Mouse (Mus musculus) hindbrain, embryonic 16.5 days (tissue): ENCODE data around the gene Adamtsl4. TPM values are rescaled to one million over a fixed set of nuclear protein-coding genes. Genes with fewer than 3 reads are reported as not detected.

Experiments used
- ATAC-seq: fragments of 200-750 bp; cut with Nextera tagmentation; 2 replicates; pipeline ENCODE4 v1.8.0; 2017; ENCODE audit warnings: moderate TSS enrichment, moderate library complexity
- H3K27ac ChIP-seq: fragments of 300-500 bp; sonication (generic); 2 replicates; pipeline ENCODE4 v1.5.1; 2014; ENCODE audit warnings: low read depth, mild to moderate bottlenecking, control low read depth, low read length, moderate library complexity
- H3K27me3 ChIP-seq: fragments of 300-500 bp; sonication (generic); replicated peaks from 2 replicates; pipeline ENCODE4 v1.6.1; 2014; ENCODE audit warnings: low read length; ENCODE audit not compliant: control insufficient read depth, insufficient read depth
- H3K36me3 ChIP-seq: fragments of 300-500 bp; sonication (generic); 2 replicates; pipeline ENCODE4 v1.6.1; 2014; ENCODE audit warnings: mild to moderate bottlenecking, low read length, moderate library complexity, mixed read lengths; ENCODE audit not compliant: control insufficient read depth, insufficient read depth
- H3K4me1 ChIP-seq: fragments of 300-500 bp; sonication (generic); 2 replicates; pipeline ENCODE4 v1.6.1; 2014; ENCODE audit warnings: low read depth, low read length; ENCODE audit not compliant: control insufficient read depth, insufficient read depth
- H3K4me2 ChIP-seq: fragments of 300-500 bp; sonication (generic); 2 replicates; pipeline ENCODE4 v1.6.1; 2014; ENCODE audit warnings: mild to moderate bottlenecking, low read length, control low read depth, moderate library complexity
- H3K4me3 ChIP-seq: fragments of 300-500 bp; sonication (generic); 2 replicates; pipeline ENCODE4 v1.5.1; 2014; ENCODE audit warnings: mild to moderate bottlenecking, low read length, control low read depth, moderate library complexity
- H3K9ac ChIP-seq: fragments of 300-500 bp; sonication (generic); 2 replicates; pipeline ENCODE4 v1.6.1; 2014; ENCODE audit warnings: low read depth, mild to moderate bottlenecking, control low read depth, low read length, moderate library complexity
- H3K9me3 ChIP-seq: fragments of 300-500 bp; sonication (generic); 2 replicates; pipeline ENCODE4 v1.6.1; 2014; ENCODE audit warnings: mild to moderate bottlenecking, low read length, moderate library complexity; ENCODE audit not compliant: control insufficient read depth
- WGBS: fragments of 180-500 bp; shearing (Covaris S2); extraction: QIAGEN DNeasy Blood & Tissue Kit; methylation state at CpG from one replicate; pipeline ENCODE4 v1.1.7; 2014; 5-methylcytosine and 5-hydroxymethylcytosine counted together
- polyA plus RNA-seq: library from polyadenylated mRNA; unstranded; fragments of >200 nt; fragmentation: Nextera tagmentation; extraction: Ambion mirVana; gene quantifications from 2 replicates; pipeline ENCODE4 v1.2.1, GENCODE M21; 2015

Adamtsl4 gene
- polyA plus RNA-seq, 1 experiment from 2014 or later, result 1.4 TPM

DNA sequence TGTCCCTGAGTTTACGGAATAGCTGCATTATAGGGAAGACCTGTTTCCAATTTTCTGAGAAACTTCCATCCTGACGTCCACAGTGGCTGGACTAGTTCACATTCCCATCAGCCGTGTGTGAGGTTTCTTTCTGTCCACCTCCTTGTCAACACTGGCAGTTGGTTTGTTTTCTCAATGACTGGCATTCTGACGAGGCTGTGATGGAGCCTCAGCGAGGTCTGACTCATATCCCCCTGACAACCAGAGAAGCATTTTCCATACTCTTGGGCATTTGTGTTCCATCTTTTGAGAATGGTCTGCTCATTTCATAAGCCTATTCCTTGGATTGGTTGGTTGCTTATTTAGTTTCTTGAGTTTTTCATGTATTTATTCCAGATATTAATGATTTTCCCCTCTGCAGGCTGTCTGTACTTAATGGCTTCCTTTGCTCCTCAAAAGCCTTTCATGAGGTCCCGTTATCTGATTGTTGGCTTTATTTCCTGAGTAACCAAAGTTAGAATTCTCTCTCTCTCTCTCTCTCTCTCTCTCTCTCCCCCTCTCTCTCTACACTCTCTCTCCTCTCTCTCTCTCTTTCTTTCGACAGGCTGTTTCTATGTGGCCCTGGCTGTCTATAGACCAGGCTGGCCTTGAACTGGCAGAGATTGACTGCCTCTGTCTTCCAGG, 39.1 kb upstream of the Adamtsl4 start:
- Histone ChIP-seq H3K36me3 (no peaks in the 10 kb centered on the region), H3K4me1 (no peaks in the 10 kb centered on the region), H3K27ac (no peak overlapping the region), H3K4me2 (no peak overlapping the region), H3K9ac (no peak overlapping the region), H3K27me3 (no peaks in the 10 kb centered on the region), H3K4me3 (no peak overlapping the region), H3K9me3 (no peaks in the 10 kb centered on the region)
- 66% methylated on average over 7 of the region's 7 CpGs for WGBS
- no peak for ATAC-seq

DNA sequence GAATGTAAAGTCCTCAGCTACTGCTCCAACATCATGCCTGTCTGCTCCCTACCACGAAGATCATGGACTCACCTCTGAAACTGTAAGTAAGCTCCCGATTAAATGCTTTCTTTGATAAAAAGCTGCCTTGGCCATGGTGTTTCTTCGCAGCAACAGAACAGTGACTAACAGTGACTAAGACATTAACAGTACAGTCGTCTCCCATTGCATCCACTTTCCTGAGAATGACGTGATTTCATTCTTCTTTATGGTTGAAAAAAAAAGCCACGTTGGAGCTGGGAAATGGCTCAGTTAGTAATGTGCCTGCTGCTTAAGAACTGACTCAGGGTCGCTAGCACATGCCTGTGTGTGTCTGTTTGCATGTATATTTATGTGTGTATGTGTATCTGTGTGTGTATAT, 38.1 kb upstream of the Adamtsl4 start:
- ATAC-seq, result no peak

DNA sequence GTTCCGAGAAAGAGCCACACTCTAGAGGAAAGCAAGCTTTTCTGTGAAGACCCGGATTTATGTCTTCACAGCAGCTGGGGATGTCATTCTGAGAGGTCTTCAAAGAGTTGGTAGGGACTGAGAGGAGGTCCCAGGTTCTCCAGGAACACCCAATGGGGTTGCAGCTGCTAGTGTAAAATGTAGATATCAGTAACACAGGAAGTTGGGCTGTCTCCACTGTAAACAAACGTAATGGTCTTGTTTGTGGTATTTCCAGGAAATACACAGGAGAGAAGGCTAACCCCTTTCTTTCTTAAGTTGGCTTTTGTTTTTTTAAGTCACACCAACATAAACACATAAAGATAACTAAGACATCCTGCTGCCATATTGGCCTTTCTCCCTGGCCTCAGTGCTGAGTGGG, 34.7 kb upstream of the Adamtsl4 start:
- H3K4me3 ChIP-seq, result no peak overlapping the region
- no peak for ATAC-seq
- H3K9ac ChIP-seq, result no peak overlapping the region
- WGBS, result 86% methylated on average over 3 of the region's 3 CpGs
- no peaks in the 10 kb centered on the region for H3K27me3 ChIP-seq
- H3K9me3 ChIP-seq, result no peaks in the 10 kb centered on the region
- no peaks in the 10 kb centered on the region for H3K4me1 ChIP-seq
- no peak overlapping the region for H3K4me2 ChIP-seq
- H3K27ac ChIP-seq, result no peak overlapping the region
- no peaks in the 10 kb centered on the region for H3K36me3 ChIP-seq

More for the DNA sequence above, 38.1 kb upstream of the Adamtsl4 start:
- no peak overlapping the region for H3K4me2 ChIP-seq
- H3K9me3 ChIP-seq, result no peaks in the 10 kb centered on the region
- H3K4me3 ChIP-seq, result no peak overlapping the region
- no peaks in the 10 kb centered on the region for H3K36me3 ChIP-seq
- H3K27ac ChIP-seq, result no peak overlapping the region
- no peak overlapping the region for H3K9ac ChIP-seq
- whole genome bisulfite sequencing, result 84% methylated on average over 7 of the region's 7 CpGs
- no peaks in the 10 kb centered on the region for H3K27me3 ChIP-seq
- no peaks in the 10 kb centered on the region for H3K4me1 ChIP-seq

DNA sequence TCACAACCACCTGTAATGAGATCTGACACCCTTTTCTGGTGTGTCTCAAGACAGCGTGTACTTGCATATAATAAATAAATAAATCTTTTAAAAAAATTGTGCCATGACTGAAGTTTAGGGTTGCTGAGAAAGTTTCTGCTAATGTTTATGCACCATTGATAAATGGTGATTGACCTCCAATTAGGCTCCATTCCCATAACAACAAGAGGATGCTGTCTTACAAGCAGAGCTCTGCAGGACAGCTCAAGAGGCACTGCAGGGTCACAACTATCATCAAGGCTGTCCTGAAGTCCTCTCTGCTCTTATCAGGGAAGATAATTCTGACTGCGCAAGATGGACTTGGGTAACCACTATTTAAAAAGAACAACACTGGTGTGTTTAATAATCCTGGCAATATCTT, 30.4 kb upstream of the Adamtsl4 start:
- Histone ChIP-seq H3K27me3 (no peaks in the 10 kb centered on the region), H3K4me2 (no peak overlapping the region), H3K9me3 (no peaks in the 10 kb centered on the region), H3K4me3 (no peak overlapping the region), H3K27ac (no peak overlapping the region), H3K4me1 (no peaks in the 10 kb centered on the region), H3K36me3 (no peaks in the 10 kb centered on the region), H3K9ac (no peak overlapping the region)
- no peak for ATAC-seq
- 93% methylated on average over 2 of the region's 2 CpGs for WGBS

DNA sequence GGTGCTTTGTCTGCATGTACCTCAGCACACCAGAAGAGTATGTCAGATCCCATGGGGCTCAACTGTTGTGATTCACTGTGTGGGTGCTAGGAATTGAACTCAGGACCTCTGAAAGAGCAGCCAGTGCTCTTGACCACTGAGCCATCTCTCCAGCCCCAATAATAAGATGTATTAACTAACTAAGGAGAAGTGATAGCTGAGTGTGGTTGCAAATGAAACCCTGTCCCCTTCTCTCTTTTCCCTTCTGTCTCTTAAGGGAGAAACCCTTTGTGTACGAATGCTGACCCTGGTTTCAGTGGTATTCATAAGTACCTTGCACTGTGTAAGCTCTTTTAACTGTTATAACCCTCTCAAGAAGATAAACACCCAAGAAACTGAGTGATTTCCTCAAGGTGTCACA, 28.4 kb upstream of the Adamtsl4 start:
- H3K4me1 ChIP-seq, result no peaks in the 10 kb centered on the region
- no peak overlapping the region for H3K4me2 ChIP-seq
- H3K9me3 ChIP-seq, result no peaks in the 10 kb centered on the region
- no peaks in the 10 kb centered on the region for H3K36me3 ChIP-seq
- no peaks in the 10 kb centered on the region for H3K27me3 ChIP-seq
- no peak overlapping the region for H3K4me3 ChIP-seq
- ATAC-seq, result no peak
- no peak overlapping the region for H3K9ac ChIP-seq
- H3K27ac ChIP-seq, result no peak overlapping the region
- 77% methylated on average over 1 of the region's 1 CpGs for WGBS

DNA sequence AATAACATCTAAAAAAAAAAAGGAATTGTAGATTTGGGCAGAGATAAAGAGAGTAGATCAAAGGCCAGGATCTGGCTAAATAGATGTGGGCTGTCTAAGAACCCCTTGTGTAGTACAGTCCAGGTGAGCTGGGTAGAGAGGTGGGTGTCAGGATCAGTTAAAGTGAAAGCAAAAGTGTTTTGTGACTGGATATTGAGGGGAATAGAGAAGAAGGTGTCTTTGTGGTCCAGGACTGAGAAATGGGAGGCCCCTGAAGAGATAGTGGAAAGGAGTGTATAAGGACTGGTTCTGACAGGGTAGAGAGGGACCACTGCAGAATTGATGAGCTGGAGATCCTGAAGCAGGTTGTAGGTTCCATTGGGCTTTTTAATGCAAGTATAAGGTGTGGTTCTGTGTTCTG, 22.2 kb upstream of the Adamtsl4 start:
- Histone ChIP-seq H3K4me1 (no peaks in the 10 kb centered on the region), H3K4me2 (no peak overlapping the region)
- no peak for ATAC-seq

DNA sequence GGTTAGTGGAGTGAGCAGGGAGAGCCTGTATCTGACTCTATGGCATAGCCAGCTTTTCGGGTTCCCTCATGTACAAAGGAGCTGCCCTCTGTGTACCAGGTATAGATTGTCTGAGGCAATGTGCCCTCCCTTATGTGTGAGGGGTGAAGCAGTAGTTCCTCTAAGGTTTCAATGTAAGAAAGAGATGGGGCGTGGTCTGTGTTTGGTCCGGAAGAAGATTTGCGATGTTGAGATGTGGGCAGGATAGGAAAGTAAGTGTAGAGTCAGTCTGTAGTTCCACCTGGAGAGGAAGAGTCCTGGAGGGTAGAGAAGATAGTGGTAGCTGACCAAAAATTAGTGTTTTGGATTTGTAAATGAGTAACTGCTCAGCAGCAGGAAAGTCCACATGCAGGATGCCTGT, 21.3 kb upstream of the Adamtsl4 start:
- Histone ChIP-seq H3K27me3 (no peaks in the 10 kb centered on the region), H3K36me3 (no peaks in the 10 kb centered on the region), H3K4me3 (no peak overlapping the region), H3K9me3 (no peaks in the 10 kb centered on the region), H3K4me2 (no peak overlapping the region), H3K9ac (no peak overlapping the region), H3K4me1 (no peaks in the 10 kb centered on the region), H3K27ac (no peak overlapping the region)
- ATAC-seq, result no peak
- 92% methylated on average over 4 of the region's 4 CpGs for WGBS

More for the DNA sequence above, 22.2 kb upstream of the Adamtsl4 start:
- Histone ChIP-seq H3K9me3 (no peaks in the 10 kb centered on the region), H3K27me3 (no peaks in the 10 kb centered on the region), H3K27ac (no peak overlapping the region), H3K36me3 (no peaks in the 10 kb centered on the region), H3K4me3 (no peak overlapping the region), H3K9ac (no peak overlapping the region)

DNA sequence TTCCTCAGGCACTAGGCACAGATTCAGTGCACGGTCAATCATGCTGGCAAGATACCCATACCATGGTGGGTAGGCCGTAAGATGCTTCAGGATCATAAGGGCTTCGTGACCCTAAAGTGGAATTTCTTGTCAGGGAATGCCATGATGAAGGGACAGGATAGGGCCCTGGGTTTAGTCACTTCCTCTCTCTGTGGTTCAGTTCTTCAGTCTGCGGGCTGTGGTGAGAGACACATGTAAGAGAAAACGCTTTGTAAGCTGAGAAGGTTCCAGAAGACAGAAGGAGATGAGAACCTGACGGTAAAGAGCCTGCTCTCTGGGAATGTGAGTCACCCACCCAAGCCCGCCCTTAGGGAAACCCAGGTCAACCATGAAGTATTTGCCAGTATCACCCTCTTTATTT, 19.8 kb upstream of the Adamtsl4 start:
- Histone ChIP-seq H3K27me3 (no peaks in the 10 kb centered on the region), H3K9ac (no peak overlapping the region), H3K36me3 (no peaks in the 10 kb centered on the region), H3K4me3 (no peak overlapping the region), H3K4me1 (no peaks in the 10 kb centered on the region), H3K9me3 (no peaks in the 10 kb centered on the region), H3K27ac (no peak overlapping the region), H3K4me2 (no peak overlapping the region)
- 91% methylated on average over 7 of the region's 7 CpGs for WGBS
- ATAC-seq, result no peak

DNA sequence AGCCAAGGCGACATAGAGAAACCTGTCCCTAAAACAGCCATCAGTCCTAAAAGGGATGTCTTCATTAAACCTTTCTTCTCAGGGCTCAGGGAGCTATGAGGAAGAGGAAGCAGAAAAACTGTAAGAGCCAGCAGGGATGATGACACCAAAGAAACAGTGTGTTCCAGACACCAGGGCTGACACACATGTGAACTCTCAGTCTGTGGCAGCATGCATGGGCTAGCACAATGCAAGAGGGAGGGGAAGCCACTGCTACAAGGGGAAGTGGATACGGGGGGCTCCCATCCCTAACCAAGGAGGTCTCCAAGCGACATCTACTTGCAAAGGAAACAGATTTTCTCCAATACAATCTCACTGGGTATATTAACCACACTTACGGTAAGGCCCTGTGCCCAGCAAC, 18.6 kb upstream of the Adamtsl4 start:
- no peaks in the 10 kb centered on the region for H3K27me3 ChIP-seq
- WGBS, result 87% methylated on average over 4 of the region's 4 CpGs
- no peak overlapping the region for H3K9ac ChIP-seq
- no peak overlapping the region for H3K4me3 ChIP-seq
- H3K36me3 ChIP-seq, result no peaks in the 10 kb centered on the region
- H3K9me3 ChIP-seq, result no peaks in the 10 kb centered on the region
- peaks cover 3% of the 10 kb centered on the region; the same call in 1 of the 2 replicates for H3K4me1 ChIP-seq
- no peak overlapping the region for H3K4me2 ChIP-seq
- H3K27ac ChIP-seq, result no peak overlapping the region
- no peak for ATAC-seq

DNA sequence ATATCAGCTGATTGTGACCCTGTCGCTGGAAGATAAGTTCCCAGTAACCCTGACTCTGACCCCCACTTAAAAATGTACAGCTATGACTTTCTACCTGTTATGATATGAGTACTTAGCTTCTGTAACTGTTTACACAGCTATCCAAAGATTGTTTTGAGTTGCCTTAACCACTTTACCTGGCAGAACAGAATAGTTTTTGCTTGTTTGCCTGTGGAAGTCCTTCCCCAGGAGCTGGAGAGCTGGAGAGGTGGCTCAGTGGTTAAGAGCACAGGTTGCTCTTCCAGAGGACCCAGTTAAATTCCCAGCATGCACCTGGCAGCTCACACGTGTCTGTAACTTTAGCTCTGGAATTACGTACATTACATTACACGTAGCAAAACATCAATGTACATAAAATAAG, 16.9 kb upstream of the Adamtsl4 start:
- no peaks in the 10 kb centered on the region for H3K9me3 ChIP-seq
- H3K9ac ChIP-seq, result no peak overlapping the region
- H3K4me3 ChIP-seq, result no peak overlapping the region
- H3K4me2 ChIP-seq, result no peak overlapping the region
- H3K36me3 ChIP-seq, result no peaks in the 10 kb centered on the region
- ATAC-seq, result no peak
- WGBS, result 91% methylated on average over 4 of the region's 4 CpGs
- no peak overlapping the region for H3K27ac ChIP-seq
- no peaks in the 10 kb centered on the region for H3K27me3 ChIP-seq
- H3K4me1 ChIP-seq, result peaks cover 3% of the 10 kb centered on the region; the same call in 1 of the 2 replicates
